Mouse (Mus musculus) heart, adult 2 months (tissue): ENCODE data around the gene Rhno1. TPM values are rescaled to one million over a fixed set of nuclear protein-coding genes. Genes with fewer than 3 reads are reported as not detected.

Experiments used
- DNase-seq, 2 experiments: peaks; one replicate each; pipeline ENCODE4 v3.0.0; 2021
- H3K27ac ChIP-seq: fragments of 200-600 bp; 2 replicates; pipeline ENCODE4 v1.8.1; 2022
- H3K27me3 ChIP-seq: fragments of 200-500 bp; 2 replicates; pipeline ENCODE4 v1.6.1; 2012; ENCODE audit warnings: mild to moderate bottlenecking, low read length, inconsistent platforms, mixed read lengths; ENCODE audit not compliant: control insufficient read depth, insufficient read depth
- H3K36me3 ChIP-seq: fragments of 200-500 bp; 2 replicates; pipeline ENCODE4 v1.6.1; 2012; ENCODE audit warnings: low read length, inconsistent platforms; ENCODE audit not compliant: control insufficient read depth, insufficient read depth
- H3K4me1 ChIP-seq: fragments of 200-500 bp; 2 replicates; pipeline ENCODE4 v1.6.1; 2011; ENCODE audit warnings: low read length; ENCODE audit not compliant: control insufficient read depth, insufficient read depth
- H3K4me3 ChIP-seq: fragments of 200-600 bp; 2 replicates; pipeline ENCODE4 v1.8.1; 2022
- H3K79me2 ChIP-seq: fragments of 200-500 bp; replicated peaks from 2 replicates; pipeline ENCODE4 v1.6.1; 2012; ENCODE audit warnings: mild to moderate bottlenecking, inconsistent platforms, low read length, moderate library complexity, mixed read lengths; ENCODE audit not compliant: control insufficient read depth, insufficient read depth
- H3K9ac ChIP-seq: fragments of 200-500 bp; 2 replicates; pipeline ENCODE4 v1.6.1; 2012; ENCODE audit warnings: low read depth, mild to moderate bottlenecking, control low read depth, inconsistent platforms, low read length, mixed read lengths
- CTCF ChIP-seq: fragments of 200-600 bp; IDR thresholded peaks from 2 replicates; pipeline ENCODE4 v1.8.1; 2022; ENCODE audit warnings: antibody characterized with exemption, mild to moderate bottlenecking, moderate library complexity
- EP300 ChIP-seq: fragments of 200-500 bp; IDR thresholded peaks from 2 replicates; pipeline ENCODE4 v1.6.1; 2011; ENCODE audit warnings: low read depth, low read length, control low read depth; ENCODE audit not compliant: insufficient read depth
- POLR2A ChIP-seq: fragments of 200-500 bp; IDR thresholded peaks from 2 replicates; pipeline ENCODE4 v1.6.1; 2011; ENCODE audit warnings: mild to moderate bottlenecking, low read depth, low read length, control low read depth; ENCODE audit not compliant: insufficient read depth
- WGBS: fragments of 180-500 bp; shearing (Covaris S2); methylation state at CpG from one replicate; pipeline ENCODE4 v1.1.7; 2018; 5-methylcytosine and 5-hydroxymethylcytosine counted together
- intact Hi-C: fragments of 180-260 bp; cut with DNase I; formaldehyde crosslinking; loops from one replicate; pipeline ENCODE4 v1.15.1; 2025
- polyA plus RNA-seq: library from polyadenylated mRNA; depleted of rRNA; stranded (reverse); fragments of >200 nt; gene quantifications from 2 replicates; pipeline ENCODE4 v1.2.3, GENCODE M21; 2012
- total RNA-seq, 2 experiments: library from RNA; stranded (reverse); gene quantifications; 2 replicates each; pipeline ENCODE4 v1.2.3; 2021

The Rhno1 gene
- total and polyA plus RNA-seq, 3 experiments = 6.6 to 9.2 (median 7.8) TPM

- DNase-seq = no peak
- intact Hi-C loops = no loop called here
- Histone ChIP-seq H3K79me2 (peaks cover 2% of the 10 kb centered on the region; the same call in 1 of the 2 replicates), H3K4me3 (no peak overlapping the region), H3K27me3 (no peaks in the 10 kb centered on the region), H3K36me3 (no peaks in the 10 kb centered on the region), H3K27ac (no peak overlapping the region), H3K9ac (no peak overlapping the region), H3K4me1 (no peaks in the 10 kb centered on the region; the same call in 1 of the 2 replicates)
- TF ChIP-seq CTCF (no peak), POLR2A (no peak), EP300 (no peak)
- WGBS = 90% methylated on average over 11 of the region's 11 CpGs
Observed at GRCm38 (mm10) chr6:128341956-128342723, 20.6 kb downstream of the Rhno1 start.

- 55% methylated on average over 5 of the region's 5 CpGs for WGBS
- Histone ChIP-seq H3K27ac (no peak overlapping the region), H3K27me3 (no peaks in the 10 kb centered on the region), H3K4me3 (no peak overlapping the region), H3K4me1 (peaks cover 1% of the 10 kb centered on the region; the same call in 1 of the 2 replicates), H3K9ac (no peak overlapping the region), H3K79me2 (peaks cover 2% of the 10 kb centered on the region; the same call in 1 of the 2 replicates), H3K36me3 (no peaks in the 10 kb centered on the region)
- TF ChIP-seq POLR2A (no peak), EP300 (no peak), CTCF (no peak)
- DNase-seq = no peak
- intact Hi-C loops = no loop called here
Observed at GRCm38 (mm10) chr6:128338876-128339275, 23.8 kb downstream of the Rhno1 start.

- Histone ChIP-seq H3K4me1 (peaks cover 1% of the 10 kb centered on the region; the same call in 1 of the 2 replicates), H3K36me3 (no peaks in the 10 kb centered on the region), H3K27ac (no peak overlapping the region), H3K79me2 (peaks cover 2% of the 10 kb centered on the region; the same call in 1 of the 2 replicates), H3K9ac (no peak overlapping the region), H3K27me3 (no peaks in the 10 kb centered on the region), H3K4me3 (no peak overlapping the region)
- intact Hi-C loops = no loop called here
- no peak for DNase-seq
- 88% methylated on average over 7 of the region's 7 CpGs for WGBS
- TF ChIP-seq EP300 = no peak
Observed at GRCm38 (mm10) chr6:128337467-128337866, 25.2 kb downstream of the Rhno1 start.

- H3K9ac ChIP-seq = no peak overlapping the region
- no peaks in the 10 kb centered on the region for H3K27me3 ChIP-seq
- H3K4me1 ChIP-seq = peaks cover 1% of the 10 kb centered on the region; the same call in 1 of the 2 replicates
- 30% methylated on average over 12 of the region's 12 CpGs for WGBS
- no peaks in the 10 kb centered on the region for H3K79me2 ChIP-seq
- peak; percentile 48 to 66 for DNase-seq
- TF ChIP-seq EP300 = no peak
- peak; percentile 71 for TF ChIP-seq CTCF
- no peak overlapping the region for H3K4me3 ChIP-seq
- H3K27ac ChIP-seq = no peak overlapping the region
- no peaks in the 10 kb centered on the region for H3K36me3 ChIP-seq
- intact Hi-C loops = no loop called here
Observed at GRCm38 (mm10) chr6:128334397-128335124, 28.1 kb downstream of the Rhno1 start.

GRCm38 (mm10) chr6:128318317-128318716, 44.4 kb downstream of the Rhno1 start:
- Histone ChIP-seq H3K9ac (no peak overlapping the region), H3K36me3 (no peaks in the 10 kb centered on the region), H3K27me3 (no peaks in the 10 kb centered on the region), H3K27ac (no peak overlapping the region), H3K4me1 (no peaks in the 10 kb centered on the region), H3K4me3 (no peak overlapping the region), H3K79me2 (no peaks in the 10 kb centered on the region)
- WGBS = 2% methylated on average over 4 of the region's 4 CpGs
- TF ChIP-seq EP300 = no peak
- TF ChIP-seq CTCF = peak; percentile 85
- TF ChIP-seq POLR2A = no peak
- peak; percentile 30 to 38 for DNase-seq
- intact Hi-C loops = loop anchor here (1.0 to 5.0 kb wide), 3 partner anchors 41 to 159 kb away; no protein-coding TSS in a partner anchor

GRCm38 (mm10) chr6:128315597-128315996, 47.1 kb downstream of the Rhno1 start:
- TF ChIP-seq EP300 (no peak), CTCF (no peak), POLR2A (no peak)
- H3K36me3 ChIP-seq = no peaks in the 10 kb centered on the region
- no peak overlapping the region for H3K4me3 ChIP-seq
- no peak for DNase-seq
- no peak overlapping the region for H3K9ac ChIP-seq
- WGBS = 71% methylated on average over 8 of the region's 8 CpGs
- no peak overlapping the region for H3K27ac ChIP-seq
- no peaks in the 10 kb centered on the region for H3K27me3 ChIP-seq
- no peaks in the 10 kb centered on the region for H3K4me1 ChIP-seq
- intact Hi-C loops = loop anchor here (5.0 kb wide), 1 partner anchor 162 kb away; no protein-coding TSS in a partner anchor
- H3K79me2 ChIP-seq = no peaks in the 10 kb centered on the region
